Mouse (Mus musculus) forebrain, embryonic 14.5 days (tissue): ENCODE measurements around the gene Wdr48. TPM values are rescaled to one million over a fixed set of nuclear protein-coding genes. Genes with fewer than 3 reads are reported as not detected.

Source experiments
- ATAC-seq: fragments of 200-750 bp; cut with Nextera tagmentation; 2 replicates; pipeline ENCODE4 v1.8.0; 2017; ENCODE audit warnings: mild to moderate bottlenecking, moderate library complexity
- DNase-seq: peaks from one replicate; pipeline ENCODE4 v3.0.0-alpha.2; 2015; ENCODE audit warnings: low spot score
- H3K27ac ChIP-seq: fragments of 300-500 bp; sonication (generic); 2 replicates; pipeline ENCODE4 v1.5.1; 2014; ENCODE audit warnings: low read depth, mild to moderate bottlenecking, control low read depth, low read length, moderate library complexity
- H3K27me3 ChIP-seq: fragments of 300-500 bp; sonication (generic); replicated peaks from 2 replicates; pipeline ENCODE4 v1.6.1; 2014; ENCODE audit warnings: low read length, control low read depth, mixed read lengths; ENCODE audit not compliant: control insufficient read depth, insufficient read depth
- H3K36me3 ChIP-seq: fragments of 300-500 bp; sonication (generic); 2 replicates; pipeline ENCODE4 v1.6.1; 2014; ENCODE audit warnings: low read length, control low read depth; ENCODE audit not compliant: control insufficient read depth, insufficient read depth
- H3K4me1 ChIP-seq: fragments of 300-500 bp; sonication (generic); 2 replicates; pipeline ENCODE4 v1.6.1; 2014; ENCODE audit warnings: antibody characterized with exemption, low read length, control low read depth; ENCODE audit not compliant: control insufficient read depth, insufficient read depth
- H3K4me2 ChIP-seq: fragments of 300-500 bp; sonication (generic); 2 replicates; pipeline ENCODE4 v1.6.1; 2014; ENCODE audit warnings: mild to moderate bottlenecking, control low read depth, low read length
- H3K4me3 ChIP-seq: fragments of 300-500 bp; sonication (generic); 2 replicates; pipeline ENCODE4 v1.5.1; 2014; ENCODE audit warnings: low read depth, low read length, control low read depth
- H3K9ac ChIP-seq: fragments of 300-500 bp; sonication (generic); 2 replicates; pipeline ENCODE4 v1.6.1; 2014; ENCODE audit warnings: mild to moderate bottlenecking, low read length, control low read depth, moderate library complexity
- H3K9me3 ChIP-seq: fragments of 300-500 bp; sonication (generic); replicated peaks from 2 replicates; pipeline ENCODE4 v1.6.1; 2016; ENCODE audit warnings: low read length, control low read depth, mixed read lengths; ENCODE audit not compliant: control insufficient read depth
- WGBS: fragments of 180-500 bp; shearing (Covaris S2); extraction: QIAGEN DNeasy Blood & Tissue Kit; methylation state at CpG from one replicate; pipeline ENCODE4 v1.1.7; 2014; 5-methylcytosine and 5-hydroxymethylcytosine counted together
- polyA plus RNA-seq: library from polyadenylated mRNA; unstranded; fragments of >200 nt; fragmentation: Nextera tagmentation; extraction: Ambion mirVana; gene quantifications from 2 replicates; pipeline ENCODE4 v1.2.1, GENCODE M21; 2014

Wdr48 gene
- 77.3 TPM in 2 replicates for polyA plus RNA-seq

GRCm38 (mm10) chr9:119894339-119895009 lies at the start of gene Wdr48:
Wdr48 (plus strand) TSS chr9:119894878.
- peak within 1 kb of the TSS; percentile 80 for H3K27ac ChIP-seq
- peak within 1 kb of the TSS; percentile 96 for H3K4me3 ChIP-seq
- peak within 1 kb of the TSS; percentile 83 for H3K9ac ChIP-seq
- H3K4me1 ChIP-seq, result peaks cover 11% of the 10 kb centered on the region
- WGBS, result 5% methylated on average over 34 of the region's 34 CpGs
- peak; percentile 99 for ATAC-seq
- H3K4me2 ChIP-seq, result peak within 1 kb of the TSS; percentile 95
- no peaks in the 10 kb centered on the region for H3K27me3 ChIP-seq
- peak; percentile 100 for DNase-seq
- H3K9me3 ChIP-seq, result no peaks in the 10 kb centered on the region
- no peaks in the 10 kb centered on the region for H3K36me3 ChIP-seq

- no peak overlapping the region for H3K27ac ChIP-seq
- ATAC-seq (0 out of 2 replicates have a peak, but pooled peaks have one; percentile 19), DNase-seq (no peak)
- H3K9me3 ChIP-seq, result no peaks in the 10 kb centered on the region
- H3K4me2 ChIP-seq, result no peak overlapping the region
- WGBS, result 58% methylated on average over 6 of the region's 6 CpGs
- H3K36me3 ChIP-seq, result no peaks in the 10 kb centered on the region
- no peak overlapping the region for H3K4me3 ChIP-seq
- peaks cover 28% of the 10 kb centered on the region for H3K4me1 ChIP-seq
- H3K27me3 ChIP-seq, result no peaks in the 10 kb centered on the region
- no peak overlapping the region for H3K9ac ChIP-seq
Measured at GRCm38 (mm10) chr9:119847187-119847586, 47.5 kb upstream of the Wdr48 start.

- no peak for DNase-seq
- no peak for ATAC-seq
- H3K36me3 ChIP-seq, result no peaks in the 10 kb centered on the region
Measured at GRCm38 (mm10) chr9:119848671-119849070, 46.0 kb upstream of the Wdr48 start.

GRCm38 (mm10) chr9:119849214-119849613 lies 45.5 kb upstream of the Wdr48 start:
- DNase-seq (peak; percentile 69), ATAC-seq (peak; percentile 70)
- no peaks in the 10 kb centered on the region for H3K27me3 ChIP-seq
- peaks cover 25% of the 10 kb centered on the region for H3K4me1 ChIP-seq
- no peak overlapping the region for H3K4me2 ChIP-seq
- WGBS, result 10% methylated on average over 8 of the region's 8 CpGs
- H3K9ac ChIP-seq, result no peak overlapping the region
- no peaks in the 10 kb centered on the region for H3K36me3 ChIP-seq
- H3K9me3 ChIP-seq, result no peaks in the 10 kb centered on the region
- H3K27ac ChIP-seq, result peak overlapping the region; percentile 64; the same call in 1 of the 2 replicates
- H3K4me3 ChIP-seq, result no peak overlapping the region

More at GRCm38 (mm10) chr9:119848671-119849070, 46.0 kb upstream of the Wdr48 start:
- H3K4me3 ChIP-seq, result no peak overlapping the region
- 26% methylated on average over 7 of the region's 7 CpGs for WGBS
- H3K9me3 ChIP-seq, result no peaks in the 10 kb centered on the region
- no peak overlapping the region for H3K4me2 ChIP-seq
- H3K4me1 ChIP-seq, result peaks cover 25% of the 10 kb centered on the region
- H3K9ac ChIP-seq, result no peak overlapping the region
- no peaks in the 10 kb centered on the region for H3K27me3 ChIP-seq
- peak overlapping the region; percentile 64; the same call in 1 of the 2 replicates for H3K27ac ChIP-seq

GRCm38 (mm10) chr9:119852347-119853030 lies 42.2 kb upstream of the Wdr48 start:
- no peak for ATAC-seq
- no peaks in the 10 kb centered on the region for H3K36me3 ChIP-seq
- H3K4me1 ChIP-seq, result peaks cover 11% of the 10 kb centered on the region
- no peaks in the 10 kb centered on the region for H3K27me3 ChIP-seq
- 71% methylated on average over 10 of the region's 10 CpGs for WGBS
- H3K4me2 ChIP-seq, result no peak overlapping the region
- no peaks in the 10 kb centered on the region for H3K9me3 ChIP-seq
- H3K4me3 ChIP-seq, result no peak overlapping the region
- peak overlapping the region; percentile 33; the same call in 1 of the 2 replicates for H3K27ac ChIP-seq
- no peak overlapping the region for H3K9ac ChIP-seq
- peak; percentile 71 for DNase-seq

GRCm38 (mm10) chr9:119853071-119853846 lies 41.4 kb upstream of the Wdr48 start:
- Histone ChIP-seq H3K27ac (peak overlapping the region; percentile 33; the same call in 1 of the 2 replicates), H3K9me3 (no peaks in the 10 kb centered on the region), H3K9ac (no peak overlapping the region), H3K4me1 (peaks cover 11% of the 10 kb centered on the region; the same call in 1 of the 2 replicates), H3K36me3 (no peaks in the 10 kb centered on the region), H3K4me3 (no peak overlapping the region), H3K4me2 (no peak overlapping the region), H3K27me3 (no peaks in the 10 kb centered on the region)
- no peak for ATAC-seq
- DNase-seq, result no peak
- 77% methylated on average over 2 of the region's 2 CpGs for WGBS

- ATAC-seq (no peak), DNase-seq (no peak)
- H3K36me3 ChIP-seq, result no peaks in the 10 kb centered on the region
- no peak overlapping the region for H3K4me3 ChIP-seq
- no peak overlapping the region for H3K27ac ChIP-seq
- no peaks in the 10 kb centered on the region for H3K27me3 ChIP-seq
- H3K4me2 ChIP-seq, result no peak overlapping the region
- no peaks in the 10 kb centered on the region for H3K9me3 ChIP-seq
- H3K9ac ChIP-seq, result no peak overlapping the region
- WGBS, result 68% methylated on average over 8 of the region's 8 CpGs
- H3K4me1 ChIP-seq, result peaks cover 5% of the 10 kb centered on the region; the same call in 1 of the 2 replicates
Measured at GRCm38 (mm10) chr9:119854170-119854569, 40.5 kb upstream of the Wdr48 start.

- H3K4me1 ChIP-seq, result peaks cover 20% of the 10 kb centered on the region
- ATAC-seq (no peak), DNase-seq (no peak)
- no peaks in the 10 kb centered on the region for H3K9me3 ChIP-seq
- H3K27ac ChIP-seq, result no peak overlapping the region
- no peak overlapping the region for H3K9ac ChIP-seq
- no peak overlapping the region for H3K4me3 ChIP-seq
- H3K4me2 ChIP-seq, result no peak overlapping the region
- no peaks in the 10 kb centered on the region for H3K27me3 ChIP-seq
- H3K36me3 ChIP-seq, result no peaks in the 10 kb centered on the region
- 81% methylated on average over 4 of the region's 4 CpGs for WGBS
Measured at GRCm38 (mm10) chr9:119887144-119887901, 7.4 kb upstream of the Wdr48 start.
